Mouse (Mus musculus) intestine, embryonic 14.5 days (tissue): ENCODE data around the gene Qpctl. TPM values are rescaled to one million over a fixed set of nuclear protein-coding genes. Genes with fewer than 3 reads are reported as not detected.

Experiments used
- ATAC-seq: fragments of 200-750 bp; cut with Nextera tagmentation; replicated peaks from 2 replicates; pipeline ENCODE4 v1.8.0; 2017; ENCODE audit warnings: low read depth, moderate number of reproducible peaks, moderate TSS enrichment, moderate library complexity; ENCODE audit not compliant: low FRiP score, low TSS enrichment
- DNase-seq: peaks from one replicate; pipeline ENCODE4 v3.0.0-alpha.2; 2018; ENCODE audit warnings: low spot score
- H3K27ac ChIP-seq: fragments of 300-500 bp; sonication (generic); 2 replicates; pipeline ENCODE4 v1.5.1; 2014; ENCODE audit warnings: low read depth, mild to moderate bottlenecking, control low read depth
- H3K27me3 ChIP-seq: fragments of 300-500 bp; sonication (generic); replicated peaks from 2 replicates; pipeline ENCODE4 v1.6.1; 2014; ENCODE audit warnings: low read length, control low read depth; ENCODE audit not compliant: control insufficient read depth, insufficient read depth
- H3K36me3 ChIP-seq: fragments of 300-500 bp; sonication (generic); 2 replicates; pipeline ENCODE4 v1.6.1; 2014; ENCODE audit warnings: low read length, control low read depth; ENCODE audit not compliant: control insufficient read depth, insufficient read depth
- H3K4me1 ChIP-seq: fragments of 300-500 bp; sonication (generic); replicated peaks from 2 replicates; pipeline ENCODE4 v1.6.1; 2014; ENCODE audit warnings: low read length, control low read depth, mixed read lengths; ENCODE audit not compliant: control insufficient read depth, insufficient read depth
- H3K4me2 ChIP-seq: fragments of 300-500 bp; sonication (generic); 2 replicates; pipeline ENCODE4 v1.6.1; 2014; ENCODE audit warnings: low read length
- H3K4me3 ChIP-seq: fragments of 300-500 bp; sonication (generic); 2 replicates; pipeline ENCODE4 v1.5.1; 2014; ENCODE audit warnings: low read depth, low read length, control low read depth, mixed read lengths
- H3K9ac ChIP-seq: fragments of 300-500 bp; sonication (generic); 2 replicates; pipeline ENCODE4 v1.6.1; 2014; ENCODE audit warnings: mild to moderate bottlenecking, low read length
- H3K9me3 ChIP-seq: fragments of 300-500 bp; sonication (generic); 2 replicates; pipeline ENCODE4 v1.6.1; 2016; ENCODE audit warnings: low read length, control low read depth; ENCODE audit not compliant: control insufficient read depth
- WGBS: fragments of 180-500 bp; shearing (Covaris S2); extraction: QIAGEN DNeasy Blood & Tissue Kit; methylation state at CpG from one replicate; pipeline ENCODE4 v1.1.7; 2014; 5-methylcytosine and 5-hydroxymethylcytosine counted together
- polyA plus RNA-seq: library from polyadenylated mRNA; unstranded; fragments of >200 nt; fragmentation: Nextera tagmentation; extraction: Ambion mirVana; gene quantifications from 2 replicates; pipeline ENCODE4 v1.2.1, GENCODE M21; 2014

Qpctl gene
- polyA plus RNA-seq, 1 experiment from 2014 or later: 10.1 TPM

DNA sequence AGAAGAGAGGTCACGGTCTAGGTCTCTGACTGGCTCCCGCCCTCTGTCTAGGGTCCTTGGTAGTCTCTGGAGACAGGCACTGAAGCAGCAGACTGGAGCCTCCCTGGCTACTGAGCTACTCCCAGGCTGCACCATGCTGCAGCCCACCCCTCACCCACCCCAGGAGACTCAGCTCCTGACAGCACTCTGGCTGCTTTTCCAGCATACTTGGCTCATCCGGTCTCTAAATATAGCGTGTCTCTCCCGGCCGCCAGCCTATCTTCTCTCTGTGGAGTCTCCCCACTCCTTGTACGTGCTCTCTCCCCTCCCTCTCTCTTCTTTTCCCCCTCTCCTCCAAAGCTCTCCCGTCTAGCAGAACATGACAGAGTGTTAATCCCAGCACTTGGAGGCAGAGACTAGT lies 21.1 kb upstream of the Qpctl start:
- Histone ChIP-seq H3K9ac (no peak overlapping the region), H3K9me3 (no peaks in the 10 kb centered on the region), H3K4me3 (no peak overlapping the region), H3K4me1 (peaks cover 23% of the 10 kb centered on the region; the same call in 1 of the 2 replicates), H3K36me3 (no peaks in the 10 kb centered on the region), H3K27ac (peak overlapping the region; percentile 59), H3K4me2 (no peak overlapping the region), H3K27me3 (peaks cover 1% of the 10 kb centered on the region; the same call in 1 of the 2 replicates)
- 44% methylated on average over 8 of the region's 8 CpGs for WGBS
- DNase-seq (no peak), ATAC-seq (peak; percentile 43; the same call in 1 of the 2 replicates)

DNA sequence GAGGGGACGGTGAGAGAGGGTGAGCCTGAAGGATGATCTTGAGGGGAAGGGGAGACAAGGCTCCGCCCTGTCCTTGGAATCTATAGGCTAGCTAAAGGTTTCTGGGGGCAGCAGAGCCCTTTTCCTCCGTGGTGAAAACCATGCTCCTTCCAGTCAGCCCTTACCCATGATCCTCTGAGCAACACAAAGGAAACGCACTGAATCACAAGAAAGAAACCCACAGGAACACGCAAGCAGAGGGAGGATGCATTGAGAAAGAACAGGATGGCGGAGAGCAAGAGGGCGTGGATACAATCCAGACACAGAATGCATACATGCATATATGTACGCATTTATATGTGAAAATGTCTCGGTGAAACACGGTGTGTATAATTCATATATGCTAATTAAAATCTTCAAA lies 20.4 kb upstream of the Qpctl start:
- H3K4me3 ChIP-seq: no peak overlapping the region
- H3K4me1 ChIP-seq: peaks cover 29% of the 10 kb centered on the region
- H3K9me3 ChIP-seq: no peaks in the 10 kb centered on the region
- DNase-seq (no peak), ATAC-seq (no peak)
- 59% methylated on average over 10 of the region's 10 CpGs for WGBS
- H3K36me3 ChIP-seq: no peaks in the 10 kb centered on the region
- H3K27ac ChIP-seq: peak overlapping the region; percentile 59
- no peak overlapping the region for H3K9ac ChIP-seq
- peaks cover 8% of the 10 kb centered on the region; the same call in 1 of the 2 replicates for H3K27me3 ChIP-seq
- no peak overlapping the region for H3K4me2 ChIP-seq

DNA sequence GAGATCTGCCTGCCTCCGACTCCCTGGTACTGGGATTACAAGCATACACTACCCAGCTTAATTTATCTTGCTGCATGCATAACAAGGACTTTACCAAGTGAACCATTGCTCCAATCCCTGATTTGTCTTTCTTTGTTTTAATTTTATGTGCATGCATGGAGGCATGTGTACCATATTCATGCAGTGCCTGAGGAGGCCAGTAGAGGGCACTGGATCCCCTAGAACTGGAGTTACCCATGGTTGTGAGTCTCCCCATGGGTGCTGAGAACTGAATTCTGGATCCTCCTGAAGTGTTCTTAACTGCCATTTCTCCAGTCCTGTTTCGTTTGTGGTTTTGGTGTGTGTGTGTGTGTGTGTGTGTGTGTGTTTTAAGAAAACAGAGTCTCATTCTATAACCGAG lies 17.9 kb upstream of the Qpctl start:
- no peak overlapping the region for H3K27ac ChIP-seq
- H3K27me3 ChIP-seq: peaks cover 8% of the 10 kb centered on the region; the same call in 1 of the 2 replicates
- no peak for ATAC-seq
- H3K4me1 ChIP-seq: peaks cover 22% of the 10 kb centered on the region
- H3K36me3 ChIP-seq: no peaks in the 10 kb centered on the region
- 89% methylated on average over 3 of the region's 3 CpGs for WGBS
- no peak for DNase-seq
- no peaks in the 10 kb centered on the region for H3K9me3 ChIP-seq
- H3K4me2 ChIP-seq: no peak overlapping the region
- H3K4me3 ChIP-seq: no peak overlapping the region
- no peak overlapping the region for H3K9ac ChIP-seq

GRCm38 (mm10) chr7:19165656-19166423 lies 16.7 kb upstream of the Qpctl start, which contains the start of gene Gipr:
TSS of gene Gipr (minus strand) at chr7:19166127.
- Histone ChIP-seq H3K9ac (no peak within 1 kb of the TSS), H3K4me2 (peak within 1 kb of the TSS; percentile 33), H3K9me3 (no peaks in the 10 kb centered on the region), H3K27me3 (peaks cover 8% of the 10 kb centered on the region; the same call in 1 of the 2 replicates), H3K36me3 (no peaks in the 10 kb centered on the region), H3K4me3 (no peak within 1 kb of the TSS), H3K27ac (no peak within 1 kb of the TSS), H3K4me1 (peaks cover 22% of the 10 kb centered on the region)
- DNase-seq: no peak
- ATAC-seq: no peak
- WGBS: 10% methylated on average over 14 of the region's 14 CpGs

DNA sequence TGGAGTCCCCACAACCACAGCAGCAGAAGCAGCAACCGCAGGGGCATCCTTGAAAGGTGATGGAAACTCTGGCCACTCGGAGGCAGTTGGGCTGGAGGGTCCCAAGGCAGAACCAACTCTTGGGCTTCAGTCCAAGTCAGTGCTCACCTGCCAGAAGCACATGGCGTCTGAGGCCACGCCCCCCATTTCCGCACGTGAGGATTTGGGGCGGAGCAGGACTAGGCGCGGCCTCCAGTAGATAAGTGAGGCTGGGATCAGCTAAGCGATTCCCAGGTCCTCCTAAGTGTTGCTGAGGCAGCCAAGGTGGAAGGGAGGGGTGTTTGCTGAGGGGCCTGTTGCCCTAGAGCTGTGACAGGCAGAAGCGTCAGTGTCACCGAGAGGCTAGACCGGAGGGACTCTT lies 15.9 kb upstream of the Qpctl start:
- H3K4me2 ChIP-seq: peak overlapping the region; percentile 33
- DNase-seq (no peak), ATAC-seq (peak; percentile 48)
- WGBS: 3% methylated on average over 13 of the region's 13 CpGs
- H3K36me3 ChIP-seq: no peaks in the 10 kb centered on the region
- H3K9ac ChIP-seq: no peak overlapping the region
- no peaks in the 10 kb centered on the region for H3K9me3 ChIP-seq
- no peak overlapping the region for H3K4me3 ChIP-seq
- peaks cover 10% of the 10 kb centered on the region for H3K27me3 ChIP-seq
- no peak overlapping the region for H3K27ac ChIP-seq
- H3K4me1 ChIP-seq: peaks cover 22% of the 10 kb centered on the region

DNA sequence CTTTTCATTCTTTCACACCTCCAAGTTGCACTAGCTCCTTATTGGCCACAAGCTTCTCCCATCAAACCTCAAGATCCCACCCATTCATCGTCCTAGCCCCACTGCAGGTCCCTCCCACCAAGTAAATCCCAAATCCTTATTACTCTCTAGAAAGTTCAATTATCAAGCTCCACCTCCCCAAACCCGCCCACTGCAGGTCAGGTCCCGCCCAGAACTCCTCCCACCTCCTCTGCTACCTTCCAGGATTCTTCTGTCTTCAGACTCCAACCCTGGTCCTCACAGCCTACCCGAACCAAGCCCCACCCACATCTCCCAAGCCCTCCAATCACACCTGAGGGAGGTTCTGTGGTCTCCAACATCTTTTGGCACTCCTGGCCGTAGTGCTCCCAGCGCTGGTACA lies 15.1 kb upstream of the Qpctl start:
- Histone ChIP-seq H3K27me3 (peaks cover 18% of the 10 kb centered on the region), H3K4me2 (peak overlapping the region; percentile 33), H3K9ac (no peak overlapping the region), H3K36me3 (no peaks in the 10 kb centered on the region), H3K9me3 (no peaks in the 10 kb centered on the region), H3K4me1 (peaks cover 22% of the 10 kb centered on the region), H3K4me3 (no peak overlapping the region), H3K27ac (no peak overlapping the region)
- 1% methylated on average over 6 of the region's 6 CpGs for WGBS
- ATAC-seq: peak; percentile 58
- DNase-seq: no peak

- H3K27me3 ChIP-seq: peaks cover 21% of the 10 kb centered on the region
- no peak overlapping the region for H3K27ac ChIP-seq
- H3K4me2 ChIP-seq: peak overlapping the region; percentile 11
- no peak overlapping the region for H3K9ac ChIP-seq
- no peaks in the 10 kb centered on the region for H3K9me3 ChIP-seq
- H3K4me1 ChIP-seq: peaks cover 22% of the 10 kb centered on the region
- peak; percentile 22; the same call in 1 of the 2 replicates for ATAC-seq
- H3K36me3 ChIP-seq: no peaks in the 10 kb centered on the region
- no peak overlapping the region for H3K4me3 ChIP-seq
- DNase-seq: no peak
- 19% methylated on average over 12 of the region's 12 CpGs for WGBS
These were observed 14.7 kb upstream of the Qpctl start for GRCm38 (mm10) chr7:19163752-19164151.

- H3K4me2 ChIP-seq: no peak overlapping the region
- H3K27me3 ChIP-seq: peaks cover 21% of the 10 kb centered on the region
- no peaks in the 10 kb centered on the region for H3K9me3 ChIP-seq
- no peak for ATAC-seq
- WGBS: 80% methylated on average over 7 of the region's 7 CpGs
- no peaks in the 10 kb centered on the region for H3K36me3 ChIP-seq
- no peak for DNase-seq
- H3K27ac ChIP-seq: no peak overlapping the region
- H3K9ac ChIP-seq: no peak overlapping the region
- H3K4me1 ChIP-seq: peaks cover 22% of the 10 kb centered on the region
- no peak overlapping the region for H3K4me3 ChIP-seq
These were observed 13.8 kb upstream of the Qpctl start for GRCm38 (mm10) chr7:19162928-19163327.

- Histone ChIP-seq H3K4me3 (peak overlapping the region; percentile 31), H3K27me3 (peaks cover 19% of the 10 kb centered on the region)
These were observed 11.0 kb upstream of the Qpctl start for GRCm38 (mm10) chr7:19160115-19160514.

More at GRCm38 (mm10) chr7:19160115-19160514, 11.0 kb upstream of the Qpctl start:
- Histone ChIP-seq H3K27ac (no peak overlapping the region), H3K9ac (peak overlapping the region; percentile 18; the same call in 1 of the 2 replicates), H3K9me3 (no peaks in the 10 kb centered on the region), H3K36me3 (peaks cover 5% of the 10 kb centered on the region; the same call in 1 of the 2 replicates), H3K4me2 (peak overlapping the region; percentile 68), H3K4me1 (peaks cover 27% of the 10 kb centered on the region)
- peak; percentile 86 for DNase-seq
- peak; percentile 54 for ATAC-seq
- WGBS: 3% methylated on average over 20 of the region's 20 CpGs
